Mouse (Mus musculus) neutrophil, adult 83 days (primary cell): Measurements from ENCODE around the gene Rab7. TPM values are rescaled to one million over a fixed set of nuclear protein-coding genes. Genes with fewer than 3 reads are reported as not detected.

Experiments
- total RNA-seq, 2 experiments: library from RNA; stranded (reverse); gene quantifications; one replicate each; pipeline ENCODE4 v1.2.4; 2023

Gene Rab7
- 100 to 1,000 TPM; 306 to 346 TPM for total RNA-seq

DNA sequence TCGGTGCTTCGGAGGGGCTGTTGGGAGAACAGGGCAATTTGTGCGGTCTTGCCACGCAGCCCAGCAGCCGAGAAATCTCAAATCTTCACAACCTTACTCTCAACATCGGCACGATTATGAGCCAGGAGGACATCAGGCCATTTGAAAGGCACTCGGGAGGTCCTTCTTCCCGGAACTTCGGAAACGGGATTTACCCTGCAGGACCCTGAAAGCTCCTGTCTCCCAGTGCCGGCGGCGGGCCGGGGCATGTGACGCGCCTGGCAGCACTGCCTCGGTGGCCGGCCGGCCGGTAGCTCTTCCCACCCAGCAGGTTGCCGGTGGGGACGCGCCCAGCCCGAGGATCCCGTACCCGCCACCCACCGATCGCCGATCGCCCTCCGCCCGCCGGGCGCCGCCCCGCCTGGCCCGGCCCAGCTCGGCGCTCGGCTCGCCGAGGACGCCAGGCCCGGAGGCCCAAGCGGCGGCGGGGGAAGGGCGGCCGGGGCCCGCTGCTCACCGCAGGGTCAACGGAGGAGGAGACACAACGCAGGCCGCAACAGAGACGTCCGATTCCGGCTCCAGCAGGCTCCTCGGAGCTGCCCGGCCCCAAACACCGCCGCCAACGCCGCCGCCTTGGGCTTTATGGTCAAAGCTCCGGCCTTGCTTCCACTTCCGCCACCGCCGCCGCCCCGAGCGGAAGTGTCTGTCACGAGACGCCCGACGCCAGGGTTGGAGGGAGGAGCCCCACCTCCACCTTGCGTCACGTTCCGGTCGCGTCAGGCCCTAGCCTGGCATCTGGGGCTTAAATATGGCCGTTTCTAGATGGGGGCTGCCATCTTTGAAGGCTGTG, at the start of gene Rab7:
TSS of gene Rab7 (minus strand) at position 694 of the 829 bp plus-strand sequence.

DNA sequence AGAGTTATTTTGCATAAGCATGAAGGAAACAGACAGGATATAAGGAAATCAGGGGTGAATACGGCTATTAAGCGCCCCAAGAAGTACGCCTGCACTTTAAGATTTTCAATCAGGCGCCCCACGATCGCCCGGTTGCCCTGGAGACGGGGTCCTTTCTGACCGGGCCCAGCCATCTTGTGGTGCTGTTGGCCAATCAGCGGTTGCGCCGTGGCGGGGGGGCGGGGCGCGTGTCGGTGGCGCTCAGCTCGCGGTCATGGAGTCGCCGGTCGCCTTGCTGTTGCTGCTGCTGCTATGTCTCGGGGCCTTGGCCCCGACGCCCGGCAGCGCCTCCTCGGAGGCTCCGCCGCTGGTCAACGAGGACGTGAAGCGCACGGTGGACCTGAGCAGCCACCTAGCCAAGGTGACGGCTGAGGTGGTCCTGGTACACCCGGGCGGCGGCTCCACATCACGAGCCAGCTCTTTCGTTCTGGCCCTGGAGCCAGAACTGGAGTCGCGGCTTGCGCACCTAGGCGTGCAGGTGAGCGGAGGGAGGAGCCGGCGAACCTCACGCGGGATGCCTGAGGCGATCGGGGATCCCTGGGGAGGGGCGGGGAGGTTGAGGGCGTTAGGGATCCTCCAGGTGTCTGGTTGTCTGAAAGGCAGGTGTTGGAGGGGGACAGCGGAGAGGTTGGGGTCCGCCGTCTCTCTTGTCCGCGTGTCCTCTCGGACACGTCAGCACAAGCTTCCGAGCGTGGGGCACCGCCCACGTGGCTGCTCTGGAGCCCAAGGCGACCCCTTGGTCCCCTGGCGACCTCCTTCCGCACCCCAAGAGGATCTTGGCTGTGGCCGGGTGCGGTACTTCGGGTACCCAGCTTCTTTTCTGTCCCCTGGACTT, 39.4 kb upstream of the Rab7 start, which contains the start of gene Rpn1:
TSS of gene Rpn1 (plus strand) at position 205 of the 874 bp plus-strand sequence.

DNA sequence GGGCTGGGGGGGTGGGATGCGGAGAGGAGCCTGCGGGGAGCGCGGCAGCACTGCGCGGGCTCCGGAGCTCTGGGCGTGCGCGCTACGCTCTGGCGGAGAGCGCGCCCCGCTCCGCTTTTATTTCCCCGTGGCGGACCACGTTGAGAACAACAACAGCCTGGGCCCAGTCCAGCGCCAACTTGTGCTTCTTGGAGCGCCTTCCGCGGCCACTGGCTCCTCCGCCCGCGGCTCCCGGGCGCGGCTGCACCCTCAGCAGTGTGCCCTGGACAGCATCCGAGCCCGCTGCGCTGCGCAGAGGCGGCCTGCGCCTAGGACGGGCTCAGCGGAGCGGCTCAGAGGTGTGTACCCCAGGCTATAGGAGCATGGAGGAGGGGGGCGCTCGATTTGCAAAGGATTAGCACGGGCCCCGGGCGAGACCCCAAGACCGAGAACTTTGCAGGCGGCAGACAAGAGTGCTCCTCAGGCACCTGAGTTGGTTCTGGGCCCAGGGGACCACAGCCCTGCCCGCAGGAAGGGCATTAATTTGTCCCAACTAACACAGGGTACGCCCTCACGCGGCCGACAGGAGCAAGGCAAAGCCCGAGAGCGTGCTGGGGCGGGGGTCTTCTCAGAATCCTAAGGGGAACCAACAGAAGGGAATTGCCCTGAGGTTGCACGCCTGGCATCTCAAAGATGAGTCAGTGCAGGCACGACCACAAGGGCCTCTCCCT, 63.4 kb downstream of the Rab7 start, which contains the start of gene H1fx:
TSS of gene H1fx (minus strand) at position 91 of the 710 bp plus-strand sequence.

Other genes with a start within 250 kb of the Rab7 start
- gene Rab43, start 233.1 kb downstream of the Rab7 start, total RNA-seq: 10 to 100 TPM; 60.8 to 66.4 TPM
- 1 to 10 TPM; 4.6 to 6.6 TPM for gene Gm45140, start 209.5 kb downstream of the Rab7 start, total RNA-seq
- 10 to 100 TPM; 24.5 to 31.5 TPM for gene Isy1, start 206.5 kb downstream of the Rab7 start, total RNA-seq
- 100 to 1,000 TPM; 120 to 128 TPM for gene Cnbp, start 194.2 kb downstream of the Rab7 start, total RNA-seq
- 10 to 100 TPM; 52.0 to 59.5 TPM for gene Copg1, start 157.5 kb downstream of the Rab7 start, total RNA-seq
- 10 to 100 TPM; 11.5 to 14.4 TPM for gene Hmces, start 131.3 kb downstream of the Rab7 start, total RNA-seq
- gene H1fx, start 63.6 kb downstream of the Rab7 start, total RNA-seq: 1 to 10 TPM; 1.2 to 2.4 TPM
- 100 to 1,000 TPM; 136 to 145 TPM for gene Rpn1, start 39.2 kb upstream of the Rab7 start, total RNA-seq
- 10 to 100 TPM in 1 of 2 experiments, 1 to 10 TPM in 1; 9.0 to 11.0 TPM for gene Gata2, start 148.6 kb upstream of the Rab7 start, total RNA-seq
- not detected for gene Dnajb8, start 177.0 kb upstream of the Rab7 start, total RNA-seq